Mouse (Mus musculus): Measurements from ENCODE around the gene Angel1. TPM values are rescaled to one million over a fixed set of nuclear protein-coding genes. Genes with fewer than 3 reads are reported as not detected.
A peak's percentile ranks its signal among the peaks of the same experiment; 100 is the strongest.

The Angel1 gene
- polyA plus RNA-seq, 1 experiment = 7.3 TPM

GRCm38 (mm10) chr12:86768986-86769580 is 42.8 kb upstream of the Angel1 start:
- no peaks in the 10 kb centered on the region for H3K36me3 ChIP-seq (ENCODE audit: control insufficient read depth, insufficient read depth, low read length)
- peaks cover 3% of the 10 kb centered on the region; the same call in 1 of the 2 replicates for H3K4me1 ChIP-seq (ENCODE audit: control insufficient read depth, insufficient read depth, low read length)
- 31% methylated on average over 4 of the region's 4 CpGs for WGBS
- H3K27me3 ChIP-seq (replicated peaks; ENCODE audit: control insufficient read depth, insufficient read depth, low read length) = no peaks in the 10 kb centered on the region
- no peak overlapping the region for H3K27ac ChIP-seq (ENCODE audit: insufficient read depth, low read depth, low read length)
- TF ChIP-seq CTCF (conservative IDR thresholded peaks at IDR 0.05; ENCODE audit: insufficient read depth, insufficient read length, low read depth, low read length) = peak; percentile 90
- no peak for TF ChIP-seq POLR2A (IDR thresholded peaks at IDR 0.05; ENCODE audit: low read depth, low read length)
- peak; percentile 86 for DNase-seq
- no peak overlapping the region for H3K4me3 ChIP-seq (ENCODE audit: insufficient read depth, low read depth, low read length)

GRCm38 (mm10) chr12:86767868-86768631 is 41.8 kb upstream of the Angel1 start:
- 42% methylated on average over 20 of the region's 20 CpGs for WGBS
- Histone ChIP-seq H3K4me3 (ENCODE audit: insufficient read depth, low read depth, low read length) (no peak overlapping the region), H3K27ac (ENCODE audit: insufficient read depth, low read depth, low read length) (no peak overlapping the region), H3K4me1 (ENCODE audit: control insufficient read depth, insufficient read depth, low read length) (peaks cover 3% of the 10 kb centered on the region; the same call in 1 of the 2 replicates), H3K27me3 (replicated peaks; ENCODE audit: control insufficient read depth, insufficient read depth, low read length) (no peaks in the 10 kb centered on the region), H3K36me3 (ENCODE audit: control insufficient read depth, insufficient read depth, low read length) (no peaks in the 10 kb centered on the region)
- DNase-seq = peak; percentile 69
- TF ChIP-seq CTCF (conservative IDR thresholded peaks at IDR 0.05; ENCODE audit: insufficient read depth, insufficient read length, low read depth, low read length) (peak; percentile 86), POLR2A (IDR thresholded peaks at IDR 0.05; ENCODE audit: low read depth, low read length) (no peak)

DNA sequence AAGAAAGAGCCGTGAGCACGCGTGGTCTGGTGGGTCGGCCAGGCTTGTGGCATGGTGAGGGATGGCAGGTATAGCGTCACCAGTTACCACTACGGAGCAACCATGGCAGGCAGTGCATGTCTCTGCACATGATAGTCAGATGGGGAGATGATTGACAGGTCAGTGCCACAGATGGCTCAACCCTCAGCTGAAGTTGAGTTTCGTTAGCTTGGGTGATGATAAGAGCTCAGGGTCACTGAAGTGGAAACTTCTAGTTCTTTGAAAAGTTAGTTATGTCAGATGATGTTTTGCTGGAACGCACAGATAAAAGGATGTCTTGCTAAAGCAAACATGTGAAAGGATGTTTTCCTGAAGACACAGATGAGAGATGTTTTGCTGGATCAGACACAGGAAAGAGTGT is 40.2 kb upstream of the Angel1 start:
- no peak overlapping the region for H3K27ac ChIP-seq (ENCODE audit: insufficient read depth, low read depth, low read length)
- no peaks in the 10 kb centered on the region for H3K36me3 ChIP-seq (ENCODE audit: control insufficient read depth, insufficient read depth, low read length)
- 82% methylated on average over 8 of the region's 8 CpGs for WGBS
- no peak for DNase-seq
- no peak overlapping the region for H3K4me3 ChIP-seq (ENCODE audit: insufficient read depth, low read depth, low read length)
- H3K27me3 ChIP-seq (replicated peaks; ENCODE audit: control insufficient read depth, insufficient read depth, low read length) = no peaks in the 10 kb centered on the region
- TF ChIP-seq CTCF (conservative IDR thresholded peaks at IDR 0.05; ENCODE audit: insufficient read depth, insufficient read length, low read depth, low read length) (no peak), POLR2A (IDR thresholded peaks at IDR 0.05; ENCODE audit: low read depth, low read length) (no peak)
- peaks cover 3% of the 10 kb centered on the region; the same call in 1 of the 2 replicates for H3K4me1 ChIP-seq (ENCODE audit: control insufficient read depth, insufficient read depth, low read length)

- H3K27ac ChIP-seq (ENCODE audit: insufficient read depth, low read depth, low read length) = no peak overlapping the region
- H3K36me3 ChIP-seq (ENCODE audit: control insufficient read depth, insufficient read depth, low read length) = no peaks in the 10 kb centered on the region
- 72% methylated on average over 6 of the region's 6 CpGs for WGBS
- H3K4me1 ChIP-seq (ENCODE audit: control insufficient read depth, insufficient read depth, low read length) = no peaks in the 10 kb centered on the region; the same call in 1 of the 2 replicates
- no peak for DNase-seq
- no peaks in the 10 kb centered on the region for H3K27me3 ChIP-seq (replicated peaks; ENCODE audit: control insufficient read depth, insufficient read depth, low read length)
- no peak for TF ChIP-seq POLR2A (IDR thresholded peaks at IDR 0.05; ENCODE audit: low read depth, low read length)
- TF ChIP-seq CTCF (conservative IDR thresholded peaks at IDR 0.05; ENCODE audit: insufficient read depth, insufficient read length, low read depth, low read length) = no peak
- H3K4me3 ChIP-seq (ENCODE audit: insufficient read depth, low read depth, low read length) = no peak overlapping the region
Observed at GRCm38 (mm10) chr12:86764060-86764459, 37.8 kb upstream of the Angel1 start.

GRCm38 (mm10) chr12:86761036-86761435 is 34.8 kb upstream of the Angel1 start:
- WGBS = 73% methylated on average over 13 of the region's 13 CpGs
- H3K27ac ChIP-seq (ENCODE audit: insufficient read depth, low read depth, low read length) = no peak overlapping the region

GRCm38 (mm10) chr12:86734319-86734810 is 8.1 kb upstream of the Angel1 start, which contains the start of gene Lrrc74a:
Gene Lrrc74a (plus strand): TSS chr12:86734369.
- H3K27ac ChIP-seq (ENCODE audit: insufficient read depth, low read depth, low read length) = no peak within 1 kb of the TSS
- H3K4me1 ChIP-seq (ENCODE audit: control insufficient read depth, insufficient read depth, low read length) = no peaks in the 10 kb centered on the region
- no peak for DNase-seq
- TF ChIP-seq POLR2A (IDR thresholded peaks at IDR 0.05; ENCODE audit: low read depth, low read length) (no peak), CTCF (conservative IDR thresholded peaks at IDR 0.05; ENCODE audit: insufficient read depth, insufficient read length, low read depth, low read length) (no peak)
- WGBS = 84% methylated on average over 8 of the region's 8 CpGs
- no peak within 1 kb of the TSS for H3K4me3 ChIP-seq (ENCODE audit: insufficient read depth, low read depth, low read length)
- H3K27me3 ChIP-seq (replicated peaks; ENCODE audit: control insufficient read depth, insufficient read depth, low read length) = no peaks in the 10 kb centered on the region; the same call in 1 of the 2 replicates
- no peaks in the 10 kb centered on the region for H3K36me3 ChIP-seq (ENCODE audit: control insufficient read depth, insufficient read depth, low read length)

More at GRCm38 (mm10) chr12:86761036-86761435, 34.8 kb upstream of the Angel1 start:
- H3K27me3 ChIP-seq (replicated peaks; ENCODE audit: control insufficient read depth, insufficient read depth, low read length) = no peaks in the 10 kb centered on the region
- TF ChIP-seq POLR2A (IDR thresholded peaks at IDR 0.05; ENCODE audit: low read depth, low read length) (no peak), CTCF (conservative IDR thresholded peaks at IDR 0.05; ENCODE audit: insufficient read depth, insufficient read length, low read depth, low read length) (no peak)
- no peak for DNase-seq
- H3K36me3 ChIP-seq (ENCODE audit: control insufficient read depth, insufficient read depth, low read length) = no peaks in the 10 kb centered on the region
- H3K4me1 ChIP-seq (ENCODE audit: control insufficient read depth, insufficient read depth, low read length) = no peaks in the 10 kb centered on the region
- no peak overlapping the region for H3K4me3 ChIP-seq (ENCODE audit: insufficient read depth, low read depth, low read length)

DNA sequence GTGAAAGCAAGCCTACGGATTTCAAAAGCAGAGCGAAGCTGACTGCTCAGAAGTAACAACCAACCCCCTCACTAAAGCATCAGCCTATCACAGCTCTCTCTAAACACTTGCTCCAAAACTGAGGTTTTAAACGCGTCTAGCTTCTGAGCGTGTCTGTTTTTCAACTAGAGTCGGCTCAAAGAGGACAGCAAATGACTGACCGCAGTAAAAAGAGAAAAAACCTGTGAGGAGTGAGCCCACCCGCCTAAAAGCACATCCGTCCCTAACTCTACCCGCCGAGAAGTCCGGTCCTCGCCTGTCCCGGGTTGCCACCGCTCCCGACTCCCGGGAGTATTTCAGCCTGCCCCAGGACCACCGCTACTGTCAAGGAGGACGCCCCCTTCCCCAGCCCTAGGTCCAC is 554 bp downstream of the Angel1 start:
- DNase-seq = no peak
- peak overlapping the region; percentile 67 for H3K4me3 ChIP-seq (ENCODE audit: insufficient read depth, low read depth, low read length)
- no peak for TF ChIP-seq CTCF (conservative IDR thresholded peaks at IDR 0.05; ENCODE audit: insufficient read depth, insufficient read length, low read depth, low read length)
- TF ChIP-seq POLR2A (IDR thresholded peaks at IDR 0.05; ENCODE audit: low read depth, low read length) = no peak
- no peaks in the 10 kb centered on the region for H3K4me1 ChIP-seq (ENCODE audit: control insufficient read depth, insufficient read depth, low read length)
- WGBS = under 1% methylated on average over 19 of the region's 19 CpGs
- H3K27me3 ChIP-seq (replicated peaks; ENCODE audit: control insufficient read depth, insufficient read depth, low read length) = no peaks in the 10 kb centered on the region
- no peak overlapping the region for H3K27ac ChIP-seq (ENCODE audit: insufficient read depth, low read depth, low read length)
- no peaks in the 10 kb centered on the region for H3K36me3 ChIP-seq (ENCODE audit: control insufficient read depth, insufficient read depth, low read length)
